Mouse (Mus musculus): ENCODE measurements around the gene Peli2. TPM values are rescaled to one million over a fixed set of nuclear protein-coding genes. Genes with fewer than 3 reads are reported as not detected.

The Peli2 gene
- polyA plus RNA-seq, 1 experiment = 8.8 TPM

DNA sequence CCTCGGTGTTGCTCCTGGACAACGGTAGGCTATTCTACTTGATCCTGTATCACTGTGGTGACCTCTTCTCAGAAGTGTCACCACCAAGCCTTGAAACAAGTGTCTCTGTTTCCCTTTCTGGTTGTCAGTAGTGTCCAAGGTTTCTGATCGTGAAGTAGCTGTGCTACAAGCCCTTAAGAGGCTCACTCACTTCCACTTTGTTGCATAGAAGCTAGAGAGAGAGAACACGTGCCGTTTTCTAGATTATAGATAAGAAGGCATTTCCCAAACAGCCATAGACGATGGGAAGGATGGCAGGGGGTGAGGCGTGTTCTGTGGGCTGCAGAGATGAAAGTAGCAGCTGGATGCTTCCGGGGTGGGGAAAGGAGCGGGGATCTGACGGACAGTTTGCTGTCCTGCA is 132.6 kb downstream of the Peli2 start:
- no peak for TF ChIP-seq CTCF (IDR thresholded peaks at IDR 0.05; ENCODE audit: control insufficient read depth, insufficient read depth, low read length)
- no peaks in the 10 kb centered on the region; the same call in 1 of the 2 replicates for H3K4me1 ChIP-seq (ENCODE audit: control insufficient read depth, insufficient read depth, low read length)
- 31% methylated on average over 10 of the region's 10 CpGs for WGBS
- no peak overlapping the region for H3K4me3 ChIP-seq (replicated peaks; ENCODE audit: control insufficient read depth, low read depth, low read length)
- H3K27ac ChIP-seq (ENCODE audit: control insufficient read depth, insufficient read depth, low read depth, low read length, poor library complexity) = no peak overlapping the region

DNA sequence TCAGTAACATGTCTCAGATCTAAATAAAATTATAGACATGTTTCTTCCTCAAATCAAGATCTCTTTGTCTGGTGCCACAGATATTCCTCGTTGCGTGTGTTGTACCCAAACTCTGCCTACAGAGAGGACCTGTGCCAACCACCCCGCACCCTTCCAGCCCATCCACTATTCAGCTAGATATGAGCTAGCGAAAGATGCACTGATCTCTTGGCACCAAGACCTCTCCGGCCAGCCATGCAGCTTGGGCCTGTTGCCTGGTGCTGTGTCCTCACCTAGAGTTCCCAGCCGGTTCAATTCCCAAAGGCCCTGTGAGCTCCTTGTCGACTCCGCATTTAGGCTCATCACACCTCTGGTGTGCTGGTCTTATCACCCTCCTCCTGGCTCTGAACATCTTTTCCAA is 134.1 kb downstream of the Peli2 start:
- no peak overlapping the region for H3K4me3 ChIP-seq (replicated peaks; ENCODE audit: control insufficient read depth, low read depth, low read length)
- no peak overlapping the region for H3K27ac ChIP-seq (ENCODE audit: control insufficient read depth, insufficient read depth, low read depth, low read length, poor library complexity)
- WGBS = 83% methylated on average over 8 of the region's 8 CpGs
- no peaks in the 10 kb centered on the region; the same call in 1 of the 2 replicates for H3K4me1 ChIP-seq (ENCODE audit: control insufficient read depth, insufficient read depth, low read length)
- TF ChIP-seq CTCF (IDR thresholded peaks at IDR 0.05; ENCODE audit: control insufficient read depth, insufficient read depth, low read length) (no peak), POLR2A (IDR thresholded peaks at IDR 0.05; ENCODE audit: borderline replicate concordance, control insufficient read depth, low read depth, low read length) (no peak)

DNA sequence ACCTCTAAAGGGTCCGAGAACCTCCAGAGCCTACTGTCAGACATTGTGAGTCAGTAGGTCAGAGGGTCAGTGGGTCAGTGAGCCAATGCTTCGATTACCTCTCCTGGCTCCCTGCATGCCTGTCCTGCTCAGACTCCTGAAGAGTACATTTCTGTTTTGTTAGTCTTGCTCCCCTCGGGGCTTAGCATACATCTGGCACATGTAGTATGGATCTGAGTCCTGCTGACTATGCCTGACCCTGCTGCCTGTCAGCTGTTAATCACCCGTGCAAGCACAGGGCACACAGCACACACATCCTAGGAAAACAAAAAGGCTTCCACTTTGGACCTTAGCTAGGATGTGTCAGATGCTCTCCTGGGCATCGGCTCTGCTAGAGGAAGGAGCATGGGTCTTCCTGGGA is 134.7 kb downstream of the Peli2 start:
- H3K4me3 ChIP-seq (replicated peaks; ENCODE audit: control insufficient read depth, low read depth, low read length) = no peak overlapping the region
- TF ChIP-seq CTCF (IDR thresholded peaks at IDR 0.05; ENCODE audit: control insufficient read depth, insufficient read depth, low read length) = no peak
- no peak for TF ChIP-seq POLR2A (IDR thresholded peaks at IDR 0.05; ENCODE audit: borderline replicate concordance, control insufficient read depth, low read depth, low read length)
- H3K27ac ChIP-seq (ENCODE audit: control insufficient read depth, insufficient read depth, low read depth, low read length, poor library complexity) = no peak overlapping the region
- 78% methylated on average over 5 of the region's 5 CpGs for WGBS
- H3K4me1 ChIP-seq (ENCODE audit: control insufficient read depth, insufficient read depth, low read length) = no peaks in the 10 kb centered on the region; the same call in 1 of the 2 replicates

DNA sequence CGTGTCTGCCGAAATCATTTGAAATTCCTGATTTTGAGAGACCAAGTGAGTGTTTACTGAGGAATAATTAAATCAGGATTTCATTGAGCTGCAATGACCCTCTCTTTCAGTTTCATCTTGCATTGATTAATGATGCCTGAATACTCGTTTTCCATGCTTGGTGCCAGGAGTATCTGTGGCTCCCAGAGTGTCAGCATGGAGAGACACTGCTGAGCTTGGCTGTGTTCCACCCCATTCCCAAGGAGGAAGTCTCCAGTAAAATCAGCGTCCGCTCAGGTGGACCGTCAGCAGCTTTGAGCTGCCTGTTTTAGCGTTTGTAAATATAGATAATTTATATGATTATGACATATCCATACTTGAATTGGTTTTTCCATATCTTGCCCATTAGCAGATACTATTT is 137.1 kb downstream of the Peli2 start:
- Histone ChIP-seq H3K4me1 (ENCODE audit: control insufficient read depth, insufficient read depth, low read length) (no peaks in the 10 kb centered on the region; the same call in 1 of the 2 replicates), H3K4me3 (replicated peaks; ENCODE audit: control insufficient read depth, low read depth, low read length) (no peak overlapping the region), H3K27ac (ENCODE audit: control insufficient read depth, insufficient read depth, low read depth, low read length, poor library complexity) (no peak overlapping the region)
- WGBS = 82% methylated on average over 7 of the region's 7 CpGs
- TF ChIP-seq POLR2A (IDR thresholded peaks at IDR 0.05; ENCODE audit: borderline replicate concordance, control insufficient read depth, low read depth, low read length) (no peak), CTCF (IDR thresholded peaks at IDR 0.05; ENCODE audit: control insufficient read depth, insufficient read depth, low read length) (no peak)

DNA sequence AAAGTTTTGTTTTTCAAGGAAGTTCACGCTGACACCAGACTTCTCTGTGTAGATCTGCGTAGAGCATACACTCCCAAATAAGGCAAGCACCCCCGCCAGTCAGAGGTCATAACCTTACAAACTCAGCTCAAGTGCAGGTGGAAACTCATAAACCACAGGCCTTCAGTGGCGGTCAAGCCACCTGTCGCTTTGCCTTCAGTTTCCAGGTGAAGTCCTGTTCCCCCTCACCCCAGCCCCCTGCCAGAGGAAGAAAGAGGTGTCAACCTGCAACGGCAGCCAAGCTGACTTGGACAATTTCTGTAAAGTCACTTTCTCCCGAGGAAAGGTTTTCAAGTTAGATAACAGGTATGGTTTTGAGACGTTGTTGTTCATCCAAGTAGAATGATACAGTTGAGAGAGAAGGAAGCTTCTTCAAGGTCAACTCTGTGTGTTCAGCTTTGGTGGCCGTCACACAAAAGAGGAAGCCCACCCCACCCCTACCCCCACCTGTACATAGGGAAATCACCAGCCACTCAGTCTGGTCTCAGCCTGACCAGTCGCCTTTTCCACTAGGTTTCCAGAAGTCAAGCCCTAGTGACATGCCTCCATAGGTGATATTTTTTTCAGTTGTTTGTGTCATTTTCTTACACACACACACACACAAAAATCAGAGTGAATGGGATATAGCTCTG is 138.2 kb downstream of the Peli2 start:
- Histone ChIP-seq H3K4me3 (replicated peaks; ENCODE audit: control insufficient read depth, low read depth, low read length) (no peak overlapping the region), H3K27ac (ENCODE audit: control insufficient read depth, insufficient read depth, low read depth, low read length, poor library complexity) (no peak overlapping the region), H3K4me1 (ENCODE audit: control insufficient read depth, insufficient read depth, low read length) (no peaks in the 10 kb centered on the region; the same call in 1 of the 2 replicates)
- 27% methylated on average over 10 of the region's 10 CpGs for WGBS
- no peak for TF ChIP-seq POLR2A (IDR thresholded peaks at IDR 0.05; ENCODE audit: borderline replicate concordance, control insufficient read depth, low read depth, low read length)
- TF ChIP-seq CTCF (IDR thresholded peaks at IDR 0.05; ENCODE audit: control insufficient read depth, insufficient read depth, low read length) = no peak

DNA sequence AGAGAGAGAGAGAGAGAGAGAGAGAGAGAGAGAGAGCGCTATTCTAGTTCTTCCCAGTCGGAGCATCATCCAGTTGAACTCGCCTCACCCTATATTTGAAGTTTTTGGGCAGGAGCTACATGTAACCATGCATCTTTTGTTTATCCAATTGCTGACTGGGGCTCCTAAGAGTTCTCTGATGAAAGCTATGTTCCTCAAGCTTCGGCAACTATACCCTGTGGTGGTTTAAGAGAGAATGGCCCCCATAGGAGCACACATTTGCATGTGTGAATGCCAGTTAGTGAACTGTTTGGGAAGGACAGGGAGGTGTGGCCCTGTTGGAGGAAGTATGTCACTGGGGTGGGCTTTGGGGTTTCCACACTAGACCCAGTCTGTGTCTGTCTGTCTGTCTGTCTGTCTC is 142.5 kb downstream of the Peli2 start:
- 88% methylated on average over 4 of the region's 4 CpGs for WGBS
- Histone ChIP-seq H3K4me3 (replicated peaks; ENCODE audit: control insufficient read depth, low read depth, low read length) (no peak overlapping the region), H3K4me1 (ENCODE audit: control insufficient read depth, insufficient read depth, low read length) (no peaks in the 10 kb centered on the region; the same call in 1 of the 2 replicates), H3K27ac (ENCODE audit: control insufficient read depth, insufficient read depth, low read depth, low read length, poor library complexity) (no peak overlapping the region)
- no peak for TF ChIP-seq POLR2A (IDR thresholded peaks at IDR 0.05; ENCODE audit: borderline replicate concordance, control insufficient read depth, low read depth, low read length)
- TF ChIP-seq CTCF (IDR thresholded peaks at IDR 0.05; ENCODE audit: control insufficient read depth, insufficient read depth, low read length) = no peak

DNA sequence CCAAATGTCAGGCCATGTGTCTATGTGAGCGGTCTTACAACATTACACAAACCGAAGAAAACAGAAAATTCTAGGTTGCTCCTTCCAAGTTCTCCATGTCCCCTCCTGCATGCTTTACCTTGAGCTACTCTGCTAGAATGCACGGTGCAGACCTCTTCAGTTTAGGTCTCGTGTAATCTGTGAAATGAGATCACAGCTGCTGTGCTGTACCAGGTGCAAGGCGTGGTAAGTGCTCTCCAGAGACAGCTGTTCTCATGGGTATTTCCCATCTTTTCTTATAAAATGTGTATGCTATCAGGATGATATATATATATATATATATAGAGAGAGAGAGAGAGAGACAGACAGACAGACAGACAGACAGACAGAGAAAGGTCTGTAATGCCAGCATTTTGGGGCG is 146.1 kb downstream of the Peli2 start:
- H3K27ac ChIP-seq (ENCODE audit: control insufficient read depth, insufficient read depth, low read depth, low read length, poor library complexity) = no peak overlapping the region
- H3K4me1 ChIP-seq (ENCODE audit: control insufficient read depth, insufficient read depth, low read length) = no peaks in the 10 kb centered on the region
- TF ChIP-seq CTCF (IDR thresholded peaks at IDR 0.05; ENCODE audit: control insufficient read depth, insufficient read depth, low read length) = no peak
- WGBS = 76% methylated on average over 6 of the region's 6 CpGs
- no peak overlapping the region for H3K4me3 ChIP-seq (replicated peaks; ENCODE audit: control insufficient read depth, low read depth, low read length)

DNA sequence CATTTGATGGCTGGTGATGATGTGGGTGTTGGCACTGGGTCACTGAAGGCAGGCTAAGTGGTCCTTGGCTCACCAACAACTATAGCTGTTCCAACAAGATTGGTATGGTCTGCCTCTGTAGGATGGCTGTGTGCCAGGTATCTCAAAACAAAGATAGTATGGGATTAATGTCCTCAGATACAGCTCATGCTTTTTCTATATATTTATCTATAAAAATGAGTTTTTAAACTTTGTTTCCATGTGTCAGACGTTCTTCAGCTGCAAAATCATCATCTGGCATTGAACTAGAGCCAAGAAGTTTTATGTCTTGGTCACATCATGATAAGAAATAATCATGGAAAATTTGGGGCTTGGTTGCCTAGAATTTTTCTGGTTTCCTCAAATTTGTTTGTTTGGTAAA is 157.7 kb downstream of the Peli2 start:
- H3K4me1 ChIP-seq (ENCODE audit: control insufficient read depth, insufficient read depth, low read length) = no peaks in the 10 kb centered on the region
- TF ChIP-seq POLR2A (IDR thresholded peaks at IDR 0.05; ENCODE audit: borderline replicate concordance, control insufficient read depth, low read depth, low read length) = no peak
- TF ChIP-seq CTCF (IDR thresholded peaks at IDR 0.05; ENCODE audit: control insufficient read depth, insufficient read depth, low read length) = no peak
- no peak overlapping the region for H3K27ac ChIP-seq (ENCODE audit: control insufficient read depth, insufficient read depth, low read depth, low read length, poor library complexity)
- no peak overlapping the region for H3K4me3 ChIP-seq (replicated peaks; ENCODE audit: control insufficient read depth, low read depth, low read length)
- WGBS = 41% methylated on average over 1 of the region's 1 CpGs

DNA sequence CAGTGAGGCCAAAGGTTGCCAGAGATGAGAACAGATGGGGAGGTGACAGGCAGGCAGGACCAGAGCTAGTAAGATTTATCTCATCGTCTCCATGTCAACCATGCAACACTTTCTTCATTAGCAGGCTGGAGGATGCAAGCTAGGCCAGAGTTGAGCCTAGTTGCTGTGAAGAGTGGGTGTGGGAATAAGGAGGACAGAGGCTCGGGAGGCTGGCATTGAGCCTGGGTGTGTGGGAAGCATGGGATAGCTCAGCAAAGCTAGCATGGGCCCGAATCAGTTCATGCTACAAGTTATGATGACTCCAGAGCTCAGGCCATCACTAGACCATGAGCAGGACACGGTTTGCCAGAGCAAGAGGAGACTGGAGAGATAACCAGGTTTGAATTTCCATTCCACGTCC is 166.3 kb downstream of the Peli2 start:
- H3K4me3 ChIP-seq (replicated peaks; ENCODE audit: control insufficient read depth, low read depth, low read length) = no peak overlapping the region
- 81% methylated on average over 5 of the region's 5 CpGs for WGBS
- TF ChIP-seq POLR2A (IDR thresholded peaks at IDR 0.05; ENCODE audit: borderline replicate concordance, control insufficient read depth, low read depth, low read length) (no peak), CTCF (IDR thresholded peaks at IDR 0.05; ENCODE audit: control insufficient read depth, insufficient read depth, low read length) (no peak)
- H3K27ac ChIP-seq (ENCODE audit: control insufficient read depth, insufficient read depth, low read depth, low read length, poor library complexity) = no peak overlapping the region
- no peaks in the 10 kb centered on the region for H3K4me1 ChIP-seq (ENCODE audit: control insufficient read depth, insufficient read depth, low read length)

All from bone marrow, adult 2 months (tissue).